Mouse (Mus musculus) ZHBTc4 (cell line): Measurements from ENCODE around the gene Asb18.
A peak's percentile ranks its signal among the peaks of the same experiment; 100 is the strongest.

Source experiments
- DNase-seq: peaks from one replicate; pipeline ENCODE4 v3.0.0-alpha.2; 2011; ENCODE audit warnings: low read depth, low spot score

Asb18 gene

DNA sequence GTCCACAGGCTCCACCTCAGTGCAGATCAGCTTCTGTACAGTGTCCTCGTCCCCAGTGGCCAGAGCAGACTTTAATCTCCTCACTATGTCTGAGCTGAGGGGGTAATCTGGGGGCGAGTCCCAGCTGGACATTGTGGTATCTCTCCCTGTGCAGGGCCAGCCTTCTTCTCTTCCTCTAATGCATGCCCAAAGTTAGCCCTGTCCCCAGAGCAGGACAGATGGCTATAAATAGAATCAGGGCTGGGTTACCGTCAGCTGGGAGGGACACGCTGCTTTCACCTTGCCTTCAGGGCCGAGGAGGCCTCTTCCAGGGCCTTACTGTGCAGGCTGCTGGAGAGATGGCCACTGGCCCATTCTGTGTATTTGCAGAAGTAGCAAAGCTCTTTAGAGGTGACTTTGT is at the start of gene Asb18:
Gene Asb18 (minus strand): TSS at position 221 of the 400 bp plus-strand sequence.
- DNase-seq: no peak

DNA sequence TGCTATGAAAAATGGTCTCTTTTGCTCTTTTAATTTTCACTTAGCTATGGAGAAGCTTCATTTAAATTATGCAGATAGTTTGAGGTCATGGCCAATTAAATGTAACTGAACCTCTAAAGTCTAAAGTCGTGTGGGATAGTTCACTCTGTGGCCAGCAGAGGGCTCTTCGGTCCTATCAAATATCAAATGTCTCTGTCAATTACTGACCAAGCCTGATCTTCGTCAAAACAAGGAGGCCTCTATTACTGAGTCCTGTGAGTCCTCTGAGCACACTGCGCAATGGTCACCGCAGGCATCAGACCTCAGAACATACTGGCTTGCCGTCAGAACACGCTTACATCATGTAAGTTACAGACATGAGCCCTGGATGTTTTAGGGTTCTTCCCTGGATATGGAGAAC is 46.1 kb upstream of the Asb18 start:
- peak; percentile 67 for DNase-seq

DNA sequence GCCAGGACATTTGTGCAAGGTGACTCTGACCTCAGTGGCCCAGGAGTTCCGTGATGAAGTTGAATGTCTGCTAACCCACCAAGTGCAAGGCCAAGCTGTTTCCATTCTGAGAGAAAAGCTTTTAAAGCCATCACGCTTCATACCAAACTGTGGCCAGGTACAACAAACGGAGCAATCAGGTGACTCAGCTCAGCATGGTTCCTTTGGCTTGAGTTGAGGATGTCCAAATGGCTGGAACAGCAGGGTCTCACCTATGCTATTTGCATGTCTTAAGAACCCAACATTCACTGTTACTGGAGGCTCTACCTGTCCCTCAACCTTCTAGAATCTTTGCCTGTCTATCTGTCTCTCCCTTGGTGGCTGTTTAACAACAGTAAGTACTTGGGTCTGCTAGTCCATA is 45.6 kb upstream of the Asb18 start:
- DNase-seq: peak; percentile 60

DNA sequence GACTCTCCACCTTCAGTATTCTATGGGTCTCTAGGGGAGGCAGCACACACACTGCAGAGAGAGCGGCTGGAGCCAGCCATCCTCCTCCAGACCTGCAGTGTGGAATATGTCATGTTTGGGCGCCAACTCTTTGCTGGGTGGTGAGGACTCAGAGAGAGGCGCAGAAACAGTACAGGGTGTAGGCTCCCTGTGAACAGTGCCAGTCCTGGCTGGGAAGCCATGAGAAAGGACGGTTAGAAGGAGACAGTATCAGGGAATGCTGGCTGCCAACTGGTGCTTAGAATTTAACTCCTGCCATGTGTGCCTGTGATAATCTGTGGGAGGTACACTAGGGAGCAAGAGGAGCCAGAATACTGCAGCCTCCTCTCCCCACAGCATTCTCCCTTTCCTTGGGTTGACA is 40.5 kb upstream of the Asb18 start:
- no peak for DNase-seq

DNA sequence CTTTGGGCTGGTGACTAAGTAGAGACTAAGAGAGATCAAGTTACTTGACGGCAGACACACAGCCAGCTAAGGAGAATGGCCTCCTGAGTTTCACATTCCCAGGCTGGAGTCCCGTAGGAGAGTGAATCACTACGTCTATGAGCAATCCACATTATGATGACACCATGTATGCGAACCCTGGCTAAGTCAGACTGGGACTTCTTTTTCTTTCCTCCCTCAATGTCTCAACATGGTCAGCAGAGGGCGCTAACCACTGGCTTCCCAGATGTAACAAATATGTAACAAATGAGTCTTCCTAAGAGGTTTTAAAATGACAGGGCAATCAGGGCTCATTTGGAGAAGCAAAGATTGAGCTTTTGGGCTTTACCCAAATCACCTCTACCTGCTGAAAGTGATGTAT is 36.9 kb upstream of the Asb18 start:
- DNase-seq: peak; percentile 78

DNA sequence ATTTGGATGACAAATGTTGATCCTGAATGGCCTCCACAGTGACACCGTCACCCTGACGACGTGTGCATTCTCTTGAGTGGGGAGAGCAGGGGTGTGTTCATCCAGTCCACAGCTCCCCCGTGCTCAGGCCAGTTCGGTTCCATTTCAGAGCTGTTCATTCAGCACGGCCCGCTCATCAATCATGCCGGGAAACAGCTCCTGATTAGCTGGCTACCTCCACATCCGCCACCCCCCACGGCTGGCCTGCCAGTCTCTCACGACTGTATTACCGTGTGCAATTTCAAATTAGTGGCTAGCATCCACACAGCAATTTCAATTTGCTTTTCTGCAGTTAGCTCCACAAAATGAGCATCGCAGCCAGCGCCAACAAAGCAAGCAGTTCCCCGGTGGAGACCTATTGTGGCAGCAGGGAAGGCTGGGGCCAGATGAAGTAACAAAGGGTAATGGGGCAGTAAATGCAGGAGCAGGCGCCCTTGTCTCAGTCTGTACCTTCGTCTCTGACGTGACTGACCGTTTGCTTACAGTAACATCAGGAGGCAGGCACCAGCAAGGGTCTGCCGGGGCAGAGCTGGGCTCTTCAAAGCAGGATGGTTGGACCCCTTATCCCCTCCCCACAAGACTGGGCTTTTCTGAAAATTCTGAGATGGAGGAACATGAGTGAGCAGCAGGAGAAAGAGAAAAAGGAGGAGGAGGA is 35.7 kb upstream of the Asb18 start:
- DNase-seq: peak; percentile 17

DNA sequence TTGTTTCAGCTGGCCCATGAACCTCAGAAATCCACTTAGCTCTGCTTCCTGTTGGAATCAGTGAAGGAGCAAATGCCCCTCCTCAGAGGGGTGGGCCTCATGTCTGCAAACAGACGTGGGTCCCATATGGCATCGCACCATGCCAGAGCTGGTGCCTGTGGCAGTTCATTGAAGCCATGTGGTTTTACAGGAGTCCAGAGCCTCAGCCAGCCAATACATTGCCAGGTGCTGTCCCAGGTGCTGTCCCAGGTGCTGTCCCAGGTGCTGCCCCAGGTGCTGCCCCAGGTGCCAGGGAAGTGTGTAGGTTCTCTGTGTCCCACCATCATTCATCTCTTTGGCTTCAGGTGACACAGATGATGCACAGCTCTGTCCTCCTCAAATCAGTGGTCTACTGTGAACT is 13.8 kb upstream of the Asb18 start:
- peak; percentile 30 for DNase-seq

DNA sequence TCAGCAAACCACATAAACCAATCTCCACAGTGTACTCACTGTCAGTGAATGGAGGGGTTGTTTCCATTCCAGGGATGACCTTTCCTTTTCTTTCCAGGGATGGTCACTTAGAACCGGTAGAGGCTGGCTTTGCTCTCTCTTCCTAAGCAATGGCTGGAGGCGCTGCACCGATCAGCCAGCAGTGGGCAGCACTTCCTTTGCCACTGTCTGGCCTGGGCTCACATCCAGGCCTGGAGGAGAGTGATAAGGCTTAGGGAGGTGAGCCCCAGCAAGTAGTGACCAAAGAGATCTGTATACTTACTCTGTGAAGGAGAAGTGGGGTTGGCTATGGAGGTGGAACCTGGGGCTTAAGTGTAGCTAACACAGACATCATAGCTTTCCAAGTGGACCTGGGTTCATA is 12.5 kb upstream of the Asb18 start:
- DNase-seq: peak; percentile 75

DNA sequence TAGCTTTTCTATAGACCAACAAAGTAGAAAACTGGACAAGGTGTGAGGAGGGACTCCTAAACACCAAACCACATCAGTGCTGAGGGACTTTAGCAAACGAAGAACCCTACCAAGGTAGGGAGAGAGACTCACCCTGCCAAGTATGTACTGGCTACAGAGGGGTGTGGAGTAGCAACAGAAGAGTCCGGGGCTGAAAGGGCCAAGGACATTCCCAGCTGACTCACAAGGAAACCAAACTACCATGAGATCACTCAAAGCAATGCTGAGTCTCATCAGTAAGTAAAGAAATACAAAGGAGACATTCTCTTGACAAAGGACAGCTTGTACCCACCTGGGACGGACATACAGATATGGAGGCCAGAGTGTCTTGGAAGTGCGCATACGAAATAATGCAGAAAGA is 5.9 kb upstream of the Asb18 start:
- DNase-seq: peak; percentile 19

DNA sequence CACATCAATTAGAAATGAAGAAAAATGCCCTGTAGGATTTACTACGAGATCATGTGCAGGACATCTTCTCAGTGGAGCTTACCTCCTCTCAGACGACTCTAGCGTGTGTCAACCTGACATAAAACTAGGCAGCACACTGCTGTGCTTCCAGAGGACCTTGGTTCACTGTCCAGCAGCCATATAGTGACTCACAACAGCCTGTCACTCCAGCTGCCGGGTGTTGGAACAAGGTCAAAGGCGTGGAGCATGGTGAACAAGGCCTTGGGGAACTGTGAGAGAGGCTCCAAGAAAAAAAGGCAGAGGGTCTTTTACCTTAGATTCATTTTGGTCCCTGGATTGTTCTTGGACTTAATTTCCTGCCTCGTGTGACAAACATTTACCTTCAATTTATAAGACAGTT is 3.6 kb upstream of the Asb18 start:
- DNase-seq: no peak

DNA sequence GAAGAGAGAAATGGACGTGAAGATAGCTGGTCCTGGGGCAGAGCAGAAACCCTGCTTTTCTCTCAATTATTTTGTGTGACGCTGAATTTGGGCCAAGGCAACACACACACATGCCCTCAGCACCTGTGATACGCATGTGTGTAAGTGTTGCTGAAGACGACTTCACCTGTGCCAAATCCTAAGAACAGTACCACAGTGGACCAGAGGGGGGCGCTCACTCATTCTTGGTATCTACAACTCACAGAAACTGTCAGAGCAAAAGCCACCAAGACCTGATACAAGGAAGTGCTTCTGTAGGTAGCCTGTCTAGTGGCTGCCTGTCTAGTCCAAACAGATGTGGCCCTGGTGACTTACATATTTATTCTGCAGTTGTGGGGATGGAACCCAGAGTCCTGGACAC is 1.2 kb downstream of the Asb18 start:
- DNase-seq: peak; percentile 79

DNA sequence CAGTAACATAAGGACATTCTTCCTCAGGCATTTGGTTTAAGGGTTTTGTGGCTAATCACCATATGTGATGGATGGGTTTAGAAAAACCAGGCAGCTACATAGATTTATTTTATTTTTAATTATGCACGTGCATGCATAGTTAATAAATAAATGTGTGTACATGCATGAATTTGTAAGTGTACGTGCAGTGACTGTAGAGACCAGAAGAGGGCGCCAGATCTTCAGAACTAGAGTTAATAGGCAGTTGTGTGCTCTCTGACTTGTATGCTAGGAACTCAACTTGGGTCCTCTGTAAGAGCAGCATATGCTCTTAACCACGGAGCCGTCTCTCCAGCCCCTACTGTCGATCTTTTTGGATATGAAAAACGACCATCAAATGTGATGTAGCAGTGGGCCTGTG is 1.6 kb downstream of the Asb18 start:
- DNase-seq: peak; percentile 67

DNA sequence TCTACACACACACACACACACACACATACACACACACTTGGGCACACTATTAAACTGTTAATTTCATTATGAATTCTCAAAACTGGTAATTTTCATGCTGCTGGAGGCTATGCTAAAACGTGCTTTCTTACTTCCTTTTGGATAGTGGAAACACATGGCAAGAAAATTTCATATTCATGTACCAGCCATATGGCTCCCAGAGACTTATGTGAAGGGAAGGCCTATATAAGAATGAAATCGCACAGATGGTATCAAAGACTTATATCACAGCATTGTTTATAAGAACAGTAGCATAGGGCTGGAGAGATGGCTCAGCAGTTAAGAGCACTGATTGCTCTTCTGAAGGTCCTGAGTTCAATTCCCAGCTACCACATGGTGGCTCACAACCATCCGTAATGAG is 2.3 kb downstream of the Asb18 start:
- no peak for DNase-seq

DNA sequence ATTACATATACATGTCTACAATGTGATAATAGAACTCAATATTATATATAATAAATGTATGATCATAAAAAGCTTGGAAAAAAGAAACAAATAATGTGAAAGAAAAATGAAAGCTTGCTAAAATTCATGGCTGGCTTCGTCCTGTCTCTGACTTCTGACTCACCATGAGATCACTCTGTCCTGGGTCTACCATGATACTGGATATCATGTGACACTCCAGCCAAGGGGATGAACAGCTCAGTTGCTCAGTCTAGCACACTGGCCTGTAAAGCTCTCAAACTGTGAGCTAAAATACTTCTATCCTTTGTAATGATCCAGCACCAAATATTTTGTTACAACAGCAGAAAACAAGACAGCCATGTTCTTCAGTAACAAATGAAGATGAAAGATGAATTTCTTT is 4.4 kb downstream of the Asb18 start:
- DNase-seq: no peak

DNA sequence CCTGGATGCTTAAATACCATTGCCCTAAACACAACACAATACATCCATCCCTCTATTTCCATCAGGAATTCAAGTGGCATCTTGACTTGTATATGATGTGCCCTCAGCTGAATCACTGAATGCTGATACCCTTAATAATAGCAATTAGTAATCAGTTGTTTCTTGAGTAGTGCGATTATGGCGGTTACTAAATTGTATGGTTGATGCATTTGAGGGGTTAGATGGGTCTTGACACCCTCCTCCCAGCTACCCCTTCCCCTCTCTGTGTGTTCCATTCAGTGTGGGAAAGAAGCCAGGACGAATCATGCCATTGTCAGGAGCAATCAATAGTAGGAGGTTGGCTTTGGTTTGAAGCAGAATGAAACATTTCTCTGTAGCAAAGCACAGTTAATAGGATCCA is 5.3 kb downstream of the Asb18 start:
- DNase-seq: no peak

DNA sequence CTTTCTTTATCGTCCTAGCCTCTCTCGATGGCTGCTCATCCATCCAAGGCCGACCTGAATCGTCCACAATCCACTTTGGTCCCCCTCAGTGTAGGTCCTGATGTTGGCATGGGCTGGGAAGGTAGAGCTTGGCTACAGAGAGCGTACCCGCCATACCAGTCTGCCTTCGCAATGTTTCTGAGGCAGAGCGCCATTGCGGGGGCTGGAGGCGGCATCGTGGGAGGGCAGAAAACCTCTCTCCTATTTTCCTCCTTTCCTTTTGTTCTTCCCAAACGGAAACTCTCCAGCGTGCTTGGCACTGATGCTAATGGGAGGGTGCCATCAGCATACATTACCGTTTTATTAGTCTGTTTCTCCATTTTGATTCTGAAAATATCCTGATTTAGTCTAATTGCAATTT is 7.8 kb downstream of the Asb18 start:
- no peak for DNase-seq

DNA sequence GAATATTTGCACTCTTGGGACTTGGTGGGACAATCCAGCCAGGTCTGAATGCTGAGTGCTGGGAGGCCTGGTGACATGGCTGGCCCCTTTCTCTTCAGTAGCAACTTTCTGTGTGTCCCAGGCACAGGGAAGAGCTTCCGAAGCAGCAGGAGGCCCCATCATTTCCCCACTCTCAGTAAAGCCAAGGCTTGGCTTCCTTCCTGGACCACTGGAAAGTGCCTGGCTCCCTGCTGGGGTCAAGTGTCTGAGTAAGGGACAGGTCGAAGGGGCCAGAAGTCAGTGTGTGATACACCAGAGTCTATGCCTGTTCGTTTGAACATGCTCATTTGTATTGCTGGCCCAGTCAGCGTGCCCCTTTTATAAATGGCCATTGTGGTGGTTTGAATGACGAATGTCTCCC is 13.5 kb downstream of the Asb18 start:
- no peak for DNase-seq

DNA sequence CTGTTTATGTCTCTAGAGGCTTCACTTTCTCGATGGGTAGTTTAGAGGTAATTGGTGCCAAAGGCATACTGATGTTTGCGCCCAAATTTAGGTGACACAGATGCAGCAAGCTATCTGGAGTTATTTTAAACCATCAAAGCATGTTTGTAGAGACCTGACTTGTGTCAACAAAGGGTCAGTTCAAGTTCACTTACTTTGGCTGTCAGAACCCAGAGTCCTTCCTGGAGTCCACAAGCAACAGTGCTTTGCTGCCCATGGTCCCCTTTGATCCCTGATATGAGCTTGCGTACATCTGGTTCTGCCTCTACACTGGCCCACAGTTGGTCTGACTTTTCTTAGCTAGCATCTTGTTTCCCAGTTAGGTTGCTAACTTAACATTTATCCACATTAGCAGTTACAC is 14.6 kb downstream of the Asb18 start:
- no peak for DNase-seq

DNA sequence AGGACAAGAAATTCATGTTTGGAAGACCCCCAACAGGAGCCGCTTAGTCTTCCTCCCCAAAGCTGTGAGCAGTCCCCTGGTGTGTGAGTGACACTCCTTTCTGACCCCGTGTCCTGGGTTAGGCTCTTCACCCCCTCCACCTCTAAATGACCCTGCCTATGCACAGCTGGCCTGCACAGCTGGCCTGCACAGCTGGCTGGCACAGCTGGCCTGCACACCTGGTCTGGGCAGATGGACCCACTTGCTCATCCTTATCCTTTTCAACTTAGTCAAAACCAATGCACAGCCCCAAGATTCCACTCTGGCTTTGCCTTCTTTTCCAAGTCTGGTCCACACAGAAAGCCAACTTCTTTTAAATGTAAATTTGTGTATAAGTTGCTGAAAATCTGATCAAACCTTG is 15.8 kb downstream of the Asb18 start:
- no peak for DNase-seq

DNA sequence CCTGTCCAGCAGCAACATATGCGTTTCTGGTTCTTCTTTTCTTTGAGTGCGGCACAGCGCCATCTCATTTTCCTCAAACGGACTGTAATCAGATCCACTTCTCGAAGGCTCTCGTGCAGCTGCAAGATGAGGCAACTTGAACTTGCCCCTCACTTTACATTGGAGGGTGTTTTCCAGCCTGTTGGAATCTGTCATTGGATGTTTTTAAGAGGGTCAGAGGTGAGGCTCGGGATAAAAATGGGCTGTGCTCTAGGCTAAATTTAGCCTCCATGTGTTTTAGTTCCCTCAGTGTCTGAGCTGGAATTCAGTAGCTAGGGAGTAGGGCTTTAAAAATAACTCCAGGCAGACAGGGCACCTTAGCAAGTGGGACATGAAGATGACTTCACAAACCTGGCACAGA is 16.4 kb downstream of the Asb18 start:
- DNase-seq: no peak

DNA sequence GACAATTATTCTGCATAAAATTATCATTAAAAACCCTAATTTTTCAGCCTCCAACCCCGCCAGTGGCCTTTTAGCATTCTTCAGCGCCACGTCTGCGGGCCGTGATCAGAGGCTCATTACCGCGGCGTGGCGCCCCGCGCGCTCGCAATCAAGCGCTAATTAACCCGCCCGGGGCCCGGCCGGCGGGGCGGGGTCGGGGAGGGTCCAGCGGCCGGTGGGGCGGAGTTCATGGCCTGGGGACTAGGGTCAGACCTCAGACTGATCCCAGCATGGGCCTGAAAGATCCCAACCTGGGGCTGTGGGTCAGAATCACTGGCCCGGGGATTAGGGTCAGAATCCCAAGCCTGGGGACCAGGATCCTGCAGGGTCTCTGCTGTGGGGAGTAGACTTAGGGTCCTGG is 22.2 kb downstream of the Asb18 start:
- no peak for DNase-seq

DNA sequence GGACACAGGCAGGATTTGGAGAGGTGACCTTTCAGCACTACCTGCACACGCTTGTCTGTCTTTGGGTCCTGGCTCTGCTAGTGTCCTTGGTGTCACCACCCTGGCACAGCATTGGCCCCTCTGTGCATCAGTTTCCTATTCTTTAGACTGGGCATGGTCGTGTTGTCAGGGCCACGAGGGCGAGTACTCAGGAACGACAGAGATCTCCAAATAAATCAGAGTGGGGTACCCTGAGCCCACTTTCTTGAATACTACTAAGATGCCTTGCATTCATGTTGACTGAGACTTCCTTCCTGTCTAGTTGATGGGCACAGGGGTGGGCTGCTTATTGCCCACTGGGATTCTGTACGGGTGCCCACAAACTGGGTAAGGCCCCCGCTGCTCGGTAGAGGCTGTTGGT is 37.2 kb downstream of the Asb18 start:
- DNase-seq: no peak

DNA sequence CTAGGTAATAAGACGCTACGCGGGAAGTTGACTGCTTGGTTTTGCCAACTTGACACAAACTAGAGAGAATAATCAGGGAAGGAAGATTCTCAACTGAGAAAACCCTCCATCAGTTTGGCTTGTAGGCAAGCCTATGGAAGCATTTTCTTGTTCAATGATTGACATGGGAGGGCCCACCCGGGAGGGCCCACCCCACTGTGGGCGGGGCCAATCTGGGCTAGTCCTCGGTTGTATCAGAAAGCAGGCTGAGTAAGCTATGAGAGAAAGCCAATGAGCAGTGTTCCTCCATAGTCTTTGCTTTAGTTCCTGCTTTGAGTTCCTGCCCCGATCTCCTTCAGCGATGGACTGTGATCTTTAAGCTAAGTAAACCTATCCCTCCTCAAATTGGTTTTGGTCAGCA is 38.1 kb downstream of the Asb18 start:
- peak; percentile 72 for DNase-seq

DNA sequence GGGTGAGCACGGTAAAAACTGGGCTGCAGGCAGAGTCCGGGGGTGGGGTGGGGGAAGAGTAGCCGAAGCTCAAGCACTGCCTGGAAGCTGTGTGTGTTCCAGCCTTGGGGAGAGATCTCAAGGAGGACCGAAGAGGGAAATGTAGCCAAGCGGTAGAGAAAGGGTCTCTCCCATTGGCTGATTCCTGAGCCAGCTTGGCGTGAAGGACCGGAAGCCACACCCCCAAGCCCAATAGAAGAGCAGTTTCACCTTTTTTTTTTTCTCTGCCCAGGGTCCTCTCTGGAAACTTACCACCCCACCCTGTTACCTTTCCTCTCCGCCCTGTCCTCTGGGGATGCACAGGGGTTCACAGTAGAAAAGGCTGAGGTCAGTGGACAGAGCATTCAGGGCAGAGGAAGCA is 39.9 kb downstream of the Asb18 start:
- peak; percentile 56 for DNase-seq
